Mouse (Mus musculus): ENCODE measurements at regions not wholly inside any gene's neighbourhood (a gene's known extent, or its start where the extent isn't known, plus 50 kb on each side); places are given as distances from the start of the nearest gene placed in this dataset.

- no peak for DNase-seq (ENCODE audit: low read depth, low spot score)
Observed at GRCm38 (mm10) chr10:112863808-112864207, 65.0 kb downstream of the Atxn7l3b start.

GRCm38 (mm10) chr10:112863375-112863774, 65.4 kb downstream of the Atxn7l3b start:
- no peak for DNase-seq (ENCODE audit: low read depth, low spot score)

GRCm38 (mm10) chr10:112851997-112852396, 76.8 kb downstream of the Atxn7l3b start:
- no peak for DNase-seq (ENCODE audit: low read depth, low spot score)

- DNase-seq (ENCODE audit: low read depth, low spot score): peak; percentile 15
Observed at GRCm38 (mm10) chr10:112846225-112846624, 82.6 kb downstream of the Atxn7l3b start.

- no peak for DNase-seq (ENCODE audit: low read depth, low spot score)
Observed at GRCm38 (mm10) chr10:112837400-112838035, 91.3 kb downstream of the Atxn7l3b start.

GRCm38 (mm10) chr10:112835970-112836369, 92.8 kb downstream of the Atxn7l3b start:
- no peak for DNase-seq (ENCODE audit: low read depth, low spot score)

GRCm38 (mm10) chr10:112835508-112835907, 93.3 kb downstream of the Atxn7l3b start:
- no peak for DNase-seq (ENCODE audit: low read depth, low spot score)

GRCm38 (mm10) chr10:112810181-112810580, 118.6 kb downstream of the Atxn7l3b start:
- no peak for DNase-seq (ENCODE audit: low read depth, low spot score)

- peak; percentile 17 for DNase-seq (ENCODE audit: low read depth, low spot score)
Observed at GRCm38 (mm10) chr10:112803557-112803956, 125.2 kb downstream of the Atxn7l3b start.

GRCm38 (mm10) chr10:112801560-112801959, 127.2 kb downstream of the Atxn7l3b start:
- peak; percentile 34 for DNase-seq (ENCODE audit: low read depth, low spot score)

GRCm38 (mm10) chr10:112798603-112799002, 130.2 kb downstream of the Atxn7l3b start:
- no peak for DNase-seq (ENCODE audit: low read depth, low spot score)

GRCm38 (mm10) chr10:112798090-112798489, 130.7 kb downstream of the Atxn7l3b start:
- no peak for DNase-seq (ENCODE audit: low read depth, low spot score)

- no peak for DNase-seq (ENCODE audit: low read depth, low spot score)
Observed at GRCm38 (mm10) chr10:112795938-112796337, 132.9 kb downstream of the Atxn7l3b start.

- DNase-seq (ENCODE audit: low read depth, low spot score): no peak
Observed at GRCm38 (mm10) chr10:112795473-112795872, 133.3 kb downstream of the Atxn7l3b start.

- no peak for DNase-seq (ENCODE audit: low read depth, low spot score)
Observed at GRCm38 (mm10) chr10:112788236-112788635, 140.6 kb downstream of the Atxn7l3b start.

GRCm38 (mm10) chr10:112774262-112774661, 154.5 kb downstream of the Atxn7l3b start:
- no peak for DNase-seq (ENCODE audit: low read depth, low spot score)

GRCm38 (mm10) chr10:112746683-112747082, 182.1 kb downstream of the Atxn7l3b start:
- DNase-seq (ENCODE audit: low read depth, low spot score): peak; percentile 43

- no peak for DNase-seq (ENCODE audit: low read depth, low spot score)
Observed at GRCm38 (mm10) chr10:112743527-112743926, 185.3 kb downstream of the Atxn7l3b start.

- no peak for DNase-seq (ENCODE audit: low read depth, low spot score)
Observed at GRCm38 (mm10) chr10:112742123-112742522, 186.7 kb downstream of the Atxn7l3b start.

Measured in telencephalon, adult 2 months (tissue).